In genomic region chr19:29271147-29271578, GRCm38 (mm10) we compare ENCODE assay signal across 9 mouse cellular contexts. TPM values are rescaled to one million over a fixed set of nuclear protein-coding genes. Genes with fewer than 3 reads are reported as not detected.
A peak's percentile ranks its signal among the peaks of the same experiment; 100 is the strongest.
DNase-seq lines count a peak whose midpoint lies in the region; ATAC-seq and TF ChIP-seq lines count a peak whose summit lies in the region.
"Had no signal": no experiment of that assay in that cellular context is flagged by ENCODE, and none has a peak within 500 bp of the region (broad histone marks: within the 10 kb centered on the region; RNA-seq: fewer than 3 reads in every experiment).

No protein-coding gene starts in this region.

- TF ChIP-seq POLR2A in MEL (IDR thresholded peaks at IDR 0.05; ENCODE audit: control insufficient read depth in 1 of 2, insufficient read depth in 1 of 2, low read depth in 1 of 2, low read length in 2 of 2, poor library complexity in 1 of 2) = no peak

- H3K4me1 ChIP-seq in kidney, embryonic 14.5 days (ENCODE audit: control insufficient read depth, insufficient read depth, low read length) = 0 out of 2 replicates have a peak, but pooled peaks cover 4% of the 10 kb centered on the region
- H3K4me1 ChIP-seq in MEL (ENCODE audit: control insufficient read depth in 1 of 2, insufficient read depth in 2 of 2, low read length in 2 of 2) = peaks cover 15 to 31% of the 10 kb centered on the region in 2 experiments
- peaks cover 3% of the 10 kb centered on the region; the same call in 1 of the 2 replicates for H3K4me1 ChIP-seq in stomach, embryonic 16.5 days (ENCODE audit: control insufficient read depth, insufficient read depth, low read length)
- H3K4me1 ChIP-seq: limb, embryonic 12.5 days had no signal

- H3K9me3 ChIP-seq in kidney, embryonic 14.5 days (ENCODE audit: control insufficient read depth, low read length) = no peaks in the 10 kb centered on the region
- no peaks in the 10 kb centered on the region for H3K9me3 ChIP-seq in MEL (replicated peaks; ENCODE audit: insufficient read depth, low read length)
- H3K9me3 ChIP-seq in stomach, embryonic 16.5 days (replicated peaks; ENCODE audit: control insufficient read depth, low read length) = no peaks in the 10 kb centered on the region
- H3K9me3 ChIP-seq: limb, embryonic 12.5 days had no signal

- no peak for TF ChIP-seq RAD21 in MEL (IDR thresholded peaks at IDR 0.05; ENCODE audit: low read depth, low read length)

- H3K9ac ChIP-seq in kidney, embryonic 14.5 days (ENCODE audit: low read depth, low read length) = no peak overlapping the region
- peak overlapping the region; percentile 1 for H3K9ac ChIP-seq in MEL (ENCODE audit: control insufficient read depth, low read depth, low read length, poor library complexity, severe bottlenecking)
- no peak overlapping the region for H3K9ac ChIP-seq in stomach, embryonic 16.5 days (ENCODE audit: low read length)
- H3K9ac ChIP-seq: limb, embryonic 12.5 days had no signal

- H3K79me2 ChIP-seq in MEL (ENCODE audit: control insufficient read depth, insufficient read depth, low read length, poor library complexity) = no peaks in the 10 kb centered on the region

- no peaks in the 10 kb centered on the region for H3K27me3 ChIP-seq in kidney, embryonic 14.5 days (ENCODE audit: control insufficient read depth, insufficient read depth, low read length)
- H3K27me3 ChIP-seq in MEL (ENCODE audit: control insufficient read depth in 1 of 2, insufficient read depth in 2 of 2, low read length in 2 of 2) = no peaks in the 10 kb centered on the region
- no peaks in the 10 kb centered on the region for H3K27me3 ChIP-seq in stomach, embryonic 16.5 days (ENCODE audit: control insufficient read depth, insufficient read depth, low read length)
- H3K27me3 ChIP-seq: limb, embryonic 12.5 days had no signal

- peak; percentile 86 to 95 for TF ChIP-seq EP300 in MEL (IDR thresholded peaks at IDR 0.05; ENCODE audit: low read depth in 1 of 2, low read length in 2 of 2)

- H3K36me3 ChIP-seq in kidney, embryonic 14.5 days (ENCODE audit: control insufficient read depth, insufficient read depth, low read length) = peaks cover 5% of the 10 kb centered on the region; the same call in 1 of the 2 replicates
- peaks cover 10 to 27% of the 10 kb centered on the region in 2 experiments for H3K36me3 ChIP-seq in MEL (ENCODE audit: control insufficient read depth in 1 of 2, insufficient read depth in 2 of 2, low read length in 2 of 2)
- no peaks in the 10 kb centered on the region; the same call in 1 of the 2 replicates for H3K36me3 ChIP-seq in stomach, embryonic 16.5 days (ENCODE audit: control insufficient read depth, insufficient read depth, low read length)

- peak; percentile 42 for DNase-seq in kidney, adult 9 months
- peak; percentile 97 for DNase-seq in MEL (ENCODE audit: low read depth, low spot score)
- peak; percentile 45 for DNase-seq in c-Kit-positive CD71-positive TER-119-negative erythroid progenitor cells, embryonic 14.5 days (ENCODE audit: low read depth)
- DNase-seq in induced T-regulatory cell, adult 2 months (ENCODE audit: low read depth) = peak; percentile 95
- DNase-seq in thymus, postnatal 10 days (ENCODE audit: low spot score in 2 of 2) = no peak
- DNase-seq in neural tube, embryonic 10.5 days (ENCODE audit: extremely low spot score, low spot score) = no peak

- 80% methylated on average over 12 of the region's 12 CpGs for WGBS in kidney, embryonic 14.5 days
- WGBS in stomach, embryonic 16.5 days = 65% methylated on average over 12 of the region's 12 CpGs

- no peak overlapping the region for H3K27ac ChIP-seq in kidney, embryonic 14.5 days (ENCODE audit: low read depth, low read length)
- H3K27ac ChIP-seq in MEL (ENCODE audit: control insufficient read depth, low read depth, low read length) = peak overlapping the region; percentile 14
- no peak overlapping the region for H3K27ac ChIP-seq in stomach, embryonic 16.5 days (ENCODE audit: low read length)
- H3K27ac ChIP-seq: limb, embryonic 12.5 days had no signal

- no peak overlapping the region for H3K4me3 ChIP-seq in kidney, embryonic 14.5 days (ENCODE audit: low read length)
- peak overlapping the region; percentile 41 to 50 for H3K4me3 ChIP-seq in MEL (ENCODE audit: control insufficient read depth in 1 of 2, insufficient read depth in 1 of 2, low read depth in 2 of 2, low read length in 2 of 2)
- peak overlapping the region; percentile 1; the same call in 1 of the 2 replicates for H3K4me3 ChIP-seq in stomach, embryonic 16.5 days (replicated peaks; ENCODE audit: low read length)
- H3K4me3 ChIP-seq: limb, embryonic 12.5 days had no signal

- H3K4me2 ChIP-seq in kidney, embryonic 14.5 days (replicated peaks; ENCODE audit: low read depth, low read length) = no peak overlapping the region
- H3K4me2 ChIP-seq in stomach, embryonic 16.5 days (ENCODE audit: low read depth, low read length) = peak overlapping the region; percentile 6; the same call in 1 of the 2 replicates
- H3K4me2 ChIP-seq: limb, embryonic 12.5 days had no signal

- ATAC-seq in kidney, embryonic 14.5 days (ENCODE audit: low FRiP score, low TSS enrichment) = no peak
- ATAC-seq in stomach, embryonic 16.5 days (ENCODE audit: insufficient read depth, low FRiP score) = peak; percentile 81; the same call in 1 of the 2 replicates

- TF ChIP-seq CTCF in MEL (IDR thresholded peaks at IDR 0.05 in 2 of 3, conservative IDR thresholded peaks at IDR 0.05 in 1 of 3; ENCODE audit: control insufficient read depth in 1 of 3, insufficient read depth in 1 of 3, low read depth in 2 of 3, low read length in 3 of 3, poor library complexity in 1 of 3, severe bottlenecking in 1 of 3) = no peak; a peak in 1 of 6 replicates

TF ChIP-seq in MEL, 35 proteins besides CTCF, POLR2A, EP300 and RAD21 (continues in another document):
- TF ChIP-seq TAL1 (IDR thresholded peaks at IDR 0.05; ENCODE audit: low read length) (peak; percentile 36; the same call in 1 of the 2 replicates), USF1 (IDR thresholded peaks at IDR 0.05; ENCODE audit: low read depth, low read length) (no peak; the same call in 1 of the 2 replicates), MEF2A (IDR thresholded peaks at IDR 0.05; ENCODE audit: extremely low read depth, insufficient replicate concordance, low read depth, low read length, poor library complexity, severe bottlenecking) (no peak), KAT2A (conservative IDR thresholded peaks at IDR 0.05; ENCODE audit: low read depth, low read length) (0 out of 2 replicates have a peak, but pooled peaks have one; percentile 23), TBP (IDR thresholded peaks at IDR 0.05; ENCODE audit: low read depth, low read length) (peak; percentile 79), POLR2AphosphoS2 (IDR thresholded peaks at IDR 0.05; ENCODE audit: low read length) (no peak), ELF1 (IDR thresholded peaks at IDR 0.05; ENCODE audit: low read depth, low read length) (peak; percentile 78), ZNF384 (IDR thresholded peaks at IDR 0.05; ENCODE audit: low read depth, low read length) (peak; percentile 58; the same call in 1 of the 2 replicates), HCFC1 (IDR thresholded peaks at IDR 0.05; ENCODE audit: low read depth, low read length) (peak; percentile 69), CHD2 (IDR thresholded peaks at IDR 0.05; ENCODE audit: low read length) (no peak), ETS1 (IDR thresholded peaks at IDR 0.05; ENCODE audit: low read depth, low read length) (peak; percentile 96), E2F4 (IDR thresholded peaks at IDR 0.05; ENCODE audit: borderline replicate concordance, low read depth, low read length) (no peak), SIN3A (IDR thresholded peaks at IDR 0.05; ENCODE audit: low read length) (peak; percentile 99), GABPA (IDR thresholded peaks at IDR 0.05; ENCODE audit: low read depth, low read length) (no peak), TCF12 (IDR thresholded peaks at IDR 0.05; ENCODE audit: low read depth, low read length) (peak; percentile 71), MYB (IDR thresholded peaks at IDR 0.05; ENCODE audit: low read depth, low read length) (peak; percentile 70), MAX (IDR thresholded peaks at IDR 0.05; ENCODE audit: low read length) (peak; percentile 72), ZKSCAN1 (IDR thresholded peaks at IDR 0.05; ENCODE audit: low read depth, low read length) (no peak), MYC (IDR thresholded peaks at IDR 0.05; ENCODE audit: low read depth, low read length) (peak; percentile 92), UBTF (IDR thresholded peaks at IDR 0.05; ENCODE audit: borderline replicate concordance, insufficient read depth, low read depth, low read length) (no peak), CHD1 (IDR thresholded peaks at IDR 0.05; ENCODE audit: low read depth, low read length) (0 out of 2 replicates have a peak, but pooled peaks have one; percentile 79), POLR2AphosphoS5 (IDR thresholded peaks at IDR 0.05; ENCODE audit: borderline replicate concordance, low read depth, low read length) (no peak), MAZ (IDR thresholded peaks at IDR 0.05; ENCODE audit: low read depth, low read length) (0 out of 2 replicates have a peak, but pooled peaks have one; percentile 49), MAFK (IDR thresholded peaks at IDR 0.05; ENCODE audit: borderline replicate concordance, low read depth, low read length) (0 out of 2 replicates have a peak, but pooled peaks have one; percentile 73), SMC3 (IDR thresholded peaks at IDR 0.05; ENCODE audit: low read depth, low read length) (peak; percentile 53), NELFE (IDR thresholded peaks at IDR 0.05; ENCODE audit: low read depth, low read length) (no peak), MXI1 (IDR thresholded peaks at IDR 0.05; ENCODE audit: low read depth, low read length) (peak; percentile 93), ZMIZ1 (IDR thresholded peaks at IDR 0.05; ENCODE audit: low read depth, low read length) (no peak), RCOR1 (IDR thresholded peaks at IDR 0.05; ENCODE audit: low read depth, low read length) (peak; percentile 87), GATA1 (IDR thresholded peaks at IDR 0.05; ENCODE audit: low read depth, low read length) (no peak)

RNA-seq across cellular contexts. Expression of gene Jak2, which starts 19.5 kb away (rescaled TPM):
- 8.0 and 15.5 TPM in 2 replicates for polyA plus RNA-seq in kidney, embryonic 14.5 days (2014; fragmentation: Nextera tagmentation; extraction: Ambion mirVana)
- 26.4 and 32.8 TPM in 2 replicates for total RNA-seq in MEL (2012; rRNA removed)
- polyA plus RNA-seq in MEL (2012; ENCODE audit: insufficient read depth in 1 of 2, insufficient read length in 2 of 2, low read depth in 1 of 2, low replicate concordance in 2 of 2, missing spikeins in 1 of 2) = 10 to 100 TPM; 30.2 to 78.6 TPM
- polyA plus RNA-seq in stomach, embryonic 16.5 days (2015; fragmentation: Nextera tagmentation; extraction: Ambion mirVana) = 4.4 and 5.0 TPM in 2 replicates

RNA-seq across cellular contexts. Expression of gene Insl6, which starts 54.0 kb away (rescaled TPM):
- 7.2 and 7.8 TPM in 2 replicates for polyA plus RNA-seq in kidney, embryonic 14.5 days (2014; fragmentation: Nextera tagmentation; extraction: Ambion mirVana)
- 2.2 and 3.1 TPM in 2 replicates for total RNA-seq in MEL (2012; rRNA removed)
- 1 to 10 TPM in 1 of 2 experiments, not detected in 1; 9.9 TPM for polyA plus RNA-seq in MEL (2012; ENCODE audit: insufficient read depth in 1 of 2, insufficient read length in 2 of 2, low read depth in 1 of 2, low replicate concordance in 2 of 2, missing spikeins in 1 of 2)
- 4.8 and 8.8 TPM in 2 replicates for polyA plus RNA-seq in stomach, embryonic 16.5 days (2015; fragmentation: Nextera tagmentation; extraction: Ambion mirVana)

Comparison
In these comparisons a context has a peak if more than half of its experiments do, and no peak if none do; other contexts are left out.
1. DNase-seq: peak in kidney, adult 9 months (single experiment), MEL (single experiment), c-Kit-positive CD71-positive TER-119-negative erythroid progenitor cells, embryonic 14.5 days (single experiment) and induced T-regulatory cell, adult 2 months (single experiment); none in thymus, postnatal 10 days (0 of 2) and neural tube, embryonic 10.5 days (single experiment).